Mouse (Mus musculus) cerebellum, adult 11 months (tissue): ENCODE results near the gene Tmprss6.
A peak's percentile ranks its signal among the peaks of the same experiment; 100 is the strongest.

Experiments
- DNase-seq: peaks from one replicate; pipeline ENCODE4 v3.0.0; 2022

Gene Tmprss6

GRCm38 (mm10) chr15:78413083-78413718 is 55.2 kb downstream of the Tmprss6 start:
- DNase-seq, result no peak

DNA sequence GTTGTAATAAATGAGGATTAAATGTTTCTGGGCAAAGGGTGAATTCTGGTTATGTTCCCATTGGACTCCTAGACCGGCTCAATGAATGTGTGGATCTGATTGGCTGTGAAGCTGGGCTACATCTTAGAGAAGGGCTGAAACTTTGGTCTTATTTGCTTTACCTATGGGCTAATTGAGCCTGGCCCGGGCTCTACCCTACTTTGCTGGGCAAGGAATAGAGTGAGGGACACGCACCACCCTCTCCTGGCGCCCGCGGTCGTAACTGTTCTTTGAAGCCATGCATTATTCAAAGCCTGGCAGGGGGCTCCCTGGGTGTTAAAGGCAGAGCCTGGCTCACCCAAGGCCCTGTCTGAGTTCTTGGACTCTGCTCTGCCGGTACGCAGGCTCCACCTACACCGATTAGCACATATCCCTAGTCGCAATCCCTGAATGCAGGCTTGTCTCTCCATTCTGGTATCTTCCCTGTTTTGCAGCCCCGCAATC is 58.8 kb downstream of the Tmprss6 start:
- no peak for DNase-seq

DNA sequence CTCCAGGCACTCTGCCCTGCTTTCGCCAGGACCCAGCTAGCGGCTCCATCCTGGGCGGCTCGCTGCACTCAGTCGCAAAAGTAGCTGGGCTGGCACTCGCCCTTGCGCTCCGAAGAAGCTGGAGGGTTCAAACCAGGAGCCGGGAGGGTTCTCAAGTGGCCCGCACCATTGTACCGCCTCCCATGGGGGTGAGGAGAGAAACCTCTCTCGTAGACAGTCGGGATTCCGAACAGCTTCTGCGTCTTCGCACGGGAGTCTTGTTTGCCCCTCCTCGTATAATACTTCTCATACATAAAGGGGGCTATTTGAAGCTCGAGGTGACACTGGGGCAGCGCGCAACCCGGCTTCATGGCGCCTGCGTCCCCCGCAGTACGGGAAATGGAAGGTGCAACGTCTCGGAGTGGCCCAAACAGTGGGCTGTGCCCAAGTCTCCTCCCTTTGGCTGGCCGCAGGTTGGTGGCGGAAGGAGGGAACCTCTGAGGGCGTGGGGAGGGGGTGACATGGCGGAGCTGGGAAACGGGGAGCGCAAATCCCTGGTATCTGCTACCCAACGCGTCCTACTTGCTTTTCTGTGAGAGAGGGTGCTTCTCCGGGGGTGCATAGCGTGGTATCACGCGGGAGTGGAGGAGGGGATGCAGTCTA is 62.0 kb downstream of the Tmprss6 start, which contains the start of gene Mpst:
TSS of gene Mpst (plus strand) at position 124 of the 642 bp plus-strand sequence.
- peak; percentile 87 for DNase-seq

DNA sequence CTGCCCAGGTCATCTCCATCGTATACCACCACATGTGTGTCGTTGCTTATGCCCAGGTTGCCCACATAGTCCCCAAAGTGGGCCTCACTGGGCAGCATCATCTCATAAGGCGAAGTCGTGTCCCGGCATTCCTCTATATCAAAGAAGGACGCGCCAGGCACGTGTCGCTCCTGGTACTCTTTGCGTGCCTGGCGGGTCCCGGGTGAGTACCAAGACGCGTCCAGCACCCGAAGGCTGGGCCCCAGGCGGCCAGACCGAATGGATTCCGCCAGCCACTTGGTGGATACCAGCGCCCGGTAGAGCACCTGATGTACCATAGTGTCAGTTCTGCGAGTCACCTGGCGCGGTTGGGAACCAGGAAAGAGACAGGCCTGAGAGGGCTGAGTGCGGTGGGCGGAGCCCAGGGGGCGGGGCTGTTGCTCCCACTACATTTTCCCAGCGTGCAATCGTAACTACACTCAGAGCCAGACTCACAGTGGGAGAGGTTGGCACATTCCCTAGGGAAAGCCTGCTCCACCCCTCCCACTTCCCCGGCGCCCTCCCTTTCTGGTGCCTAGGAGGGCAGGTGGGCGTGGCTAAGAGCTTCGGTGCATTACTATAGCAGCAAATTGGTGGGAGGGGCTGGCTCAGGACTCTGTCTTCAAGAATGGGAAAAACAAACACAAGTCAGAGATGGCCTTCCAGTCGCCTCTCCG is 62.8 kb downstream of the Tmprss6 start, which contains the start of gene Tst:
TSS of gene Tst (minus strand) at position 391 of the 695 bp plus-strand sequence.
- peak; percentile 82 for DNase-seq

DNA sequence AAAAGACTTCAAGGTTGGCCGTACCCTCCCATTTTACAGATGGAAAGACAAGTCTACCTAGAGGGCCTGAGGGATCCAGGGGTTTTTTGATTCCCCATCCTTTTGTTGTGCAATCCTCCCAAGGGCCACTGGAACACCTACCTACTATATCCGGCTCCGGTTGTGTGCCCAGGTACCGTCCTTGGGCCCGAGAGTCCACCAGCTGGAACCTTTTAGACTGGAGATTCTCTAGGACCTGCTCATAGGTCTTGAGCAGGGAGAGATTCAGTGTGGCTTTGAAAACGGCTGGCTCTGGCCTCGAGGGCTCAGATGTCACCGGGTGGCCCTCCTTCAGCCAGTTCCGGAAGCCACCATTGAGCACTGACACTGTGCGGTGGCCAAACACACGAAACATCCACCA is 63.3 kb downstream of the Tmprss6 start:
- DNase-seq, result no peak

DNA sequence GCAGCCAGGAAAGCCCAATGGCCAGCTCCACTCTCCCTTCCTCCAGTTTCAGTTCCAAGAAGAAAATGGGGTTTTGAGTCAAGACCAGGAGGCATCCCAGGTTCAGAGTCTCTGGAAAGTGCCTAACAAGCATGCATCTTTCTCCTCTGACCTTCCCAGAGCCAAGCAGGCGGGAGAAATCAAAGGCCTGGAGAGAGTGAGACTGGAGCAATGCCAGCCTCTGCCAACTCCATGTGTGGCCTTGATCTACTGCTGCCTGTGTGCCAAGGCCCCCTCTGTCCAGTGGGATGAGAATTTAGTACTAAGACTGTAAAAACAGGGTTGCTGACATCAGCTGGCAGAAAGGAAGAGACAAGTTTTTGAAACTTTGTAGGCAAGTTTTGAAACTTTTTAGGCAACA is 64.5 kb downstream of the Tmprss6 start:
- no peak for DNase-seq

- no peak for DNase-seq
Measured at GRCm38 (mm10) chr15:78403301-78403741, 65.1 kb downstream of the Tmprss6 start.

DNA sequence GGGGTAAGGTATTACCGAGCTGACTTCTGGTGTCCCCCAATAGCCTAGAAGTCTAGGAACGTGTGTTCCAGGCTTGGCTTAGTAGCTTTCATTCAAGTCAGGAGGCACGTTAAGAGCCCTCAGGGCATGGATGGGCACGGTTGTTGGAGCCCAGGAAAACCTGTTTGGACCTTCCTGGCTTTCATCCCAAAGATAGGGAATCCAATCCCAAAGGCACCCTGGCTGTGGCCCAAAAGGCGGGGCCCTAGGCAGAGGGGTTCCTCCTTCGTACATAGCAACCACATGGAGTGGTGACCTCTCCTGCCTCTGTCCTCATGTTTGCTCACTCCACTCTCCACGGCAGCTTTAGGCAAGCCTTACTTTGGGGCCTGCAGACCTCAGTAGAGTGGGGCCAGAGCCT is 66.0 kb downstream of the Tmprss6 start:
- no peak for DNase-seq

DNA sequence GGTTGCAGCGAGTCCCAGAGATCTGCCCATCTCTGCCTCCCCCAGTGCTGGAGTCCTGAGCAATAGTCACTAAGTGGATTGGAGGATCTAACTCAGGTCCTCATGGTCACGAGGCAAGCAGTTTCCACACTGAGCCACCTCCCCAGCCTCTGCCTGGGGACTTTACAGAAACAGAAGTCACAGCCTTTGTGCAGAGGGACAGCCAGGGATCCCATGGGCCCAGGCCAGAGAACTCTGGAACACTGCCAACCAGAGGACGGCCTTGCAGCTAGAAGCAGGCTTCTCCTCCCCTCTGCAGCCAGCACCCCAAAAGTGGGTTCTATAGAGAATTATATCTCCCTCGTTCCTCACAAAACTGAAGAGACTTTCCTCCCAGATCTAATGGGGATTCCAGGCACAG is 66.5 kb downstream of the Tmprss6 start:
- DNase-seq, result no peak

DNA sequence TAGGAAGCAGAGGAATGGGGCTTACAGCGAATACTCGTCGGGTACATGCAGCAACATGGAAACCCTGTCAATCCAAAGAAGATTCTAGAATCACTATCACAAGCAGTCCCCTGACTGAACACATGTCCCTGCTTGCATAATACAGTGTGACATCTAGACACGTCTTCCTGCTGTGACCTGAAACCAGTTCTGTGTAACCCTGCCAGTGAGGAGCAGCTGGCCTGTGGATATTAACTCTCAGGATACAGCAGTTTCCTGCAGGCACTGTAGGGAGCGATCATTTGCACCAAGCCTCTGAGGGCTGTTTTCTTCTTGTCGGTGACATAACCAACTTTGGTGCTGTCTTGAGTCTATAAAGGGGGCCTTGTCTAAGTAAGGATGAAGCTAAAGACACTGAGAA is 67.1 kb downstream of the Tmprss6 start:
- no peak for DNase-seq

- no peak for DNase-seq
Measured at GRCm38 (mm10) chr15:78395478-78395962, 72.9 kb downstream of the Tmprss6 start, which contains the start of gene Tex33. Tex33 (minus strand) TSS chr15:78395912.

GRCm38 (mm10) chr15:78390855-78391254 is 77.6 kb downstream of the Tmprss6 start:
- no peak for DNase-seq
